Mouse (Mus musculus): ENCODE results near the gene Cct4.

The Cct4 gene

GRCm38 (mm10) chr11:22985510-22985909, 4.8 kb upstream of the Cct4 start:
- DNase-seq: no peak

DNA sequence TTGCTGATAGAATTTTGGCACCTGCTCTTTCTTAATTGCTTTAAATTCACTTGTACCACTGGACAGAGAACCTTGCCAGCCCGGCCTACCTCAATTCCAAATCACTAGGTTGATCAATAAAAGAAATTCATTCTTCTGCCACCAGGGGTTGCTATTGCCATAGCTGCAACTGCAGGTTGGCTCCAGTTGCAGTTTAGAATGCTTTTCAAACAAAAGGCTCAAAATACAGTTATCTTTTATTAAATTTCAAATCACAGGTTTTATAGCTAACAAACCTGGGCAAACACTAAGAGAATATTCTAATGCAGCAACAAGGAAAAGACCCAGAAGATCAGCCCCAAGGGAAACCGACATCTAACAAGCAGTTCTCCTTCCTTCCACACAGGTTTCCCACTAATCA, 3.0 kb upstream of the Cct4 start:
- DNase-seq: peak; percentile 24 to 33

DNA sequence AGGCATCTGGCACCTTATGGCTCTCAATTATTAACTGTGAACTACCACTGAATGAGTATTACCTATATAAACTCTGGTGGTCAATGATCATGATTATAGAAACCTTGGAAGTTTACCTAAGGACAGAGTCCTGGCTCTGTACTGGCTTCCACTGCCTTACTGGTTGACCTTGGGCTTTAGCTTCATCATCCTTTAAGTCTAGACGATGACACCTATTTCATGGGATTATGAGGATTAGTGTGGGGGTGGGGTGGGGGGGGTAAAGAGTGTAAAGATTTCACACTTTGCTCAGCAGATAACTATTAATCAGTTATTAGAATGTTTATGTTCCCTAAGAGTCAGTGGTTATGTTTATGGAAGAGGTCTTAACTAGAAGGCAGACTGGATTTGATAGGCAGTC, 533 bp upstream of the Cct4 start:
- DNase-seq: no peak

- DNase-seq: no peak
Observed at GRCm38 (mm10) chr11:22991218-22991835, 1.0 kb downstream of the Cct4 start.

DNA sequence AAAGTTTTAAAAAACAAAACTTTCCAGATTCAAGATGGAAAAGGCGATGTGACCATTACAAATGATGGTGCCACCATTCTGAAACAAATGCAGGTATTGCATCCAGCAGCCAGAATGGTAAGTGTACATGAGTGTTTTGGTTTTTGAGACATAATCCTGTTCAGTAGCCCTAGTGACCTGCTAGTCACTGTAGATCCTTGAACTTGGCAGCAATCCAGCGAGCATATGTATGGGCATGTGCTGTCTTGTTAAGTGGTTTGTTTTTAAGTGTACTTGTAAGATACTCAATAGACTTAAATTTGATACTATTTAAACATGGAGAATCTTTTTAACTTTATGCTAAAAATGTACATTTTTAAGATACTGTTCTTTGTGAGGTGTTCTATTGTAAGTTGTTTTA, 4.0 kb downstream of the Cct4 start:
- DNase-seq: no peak

DNA sequence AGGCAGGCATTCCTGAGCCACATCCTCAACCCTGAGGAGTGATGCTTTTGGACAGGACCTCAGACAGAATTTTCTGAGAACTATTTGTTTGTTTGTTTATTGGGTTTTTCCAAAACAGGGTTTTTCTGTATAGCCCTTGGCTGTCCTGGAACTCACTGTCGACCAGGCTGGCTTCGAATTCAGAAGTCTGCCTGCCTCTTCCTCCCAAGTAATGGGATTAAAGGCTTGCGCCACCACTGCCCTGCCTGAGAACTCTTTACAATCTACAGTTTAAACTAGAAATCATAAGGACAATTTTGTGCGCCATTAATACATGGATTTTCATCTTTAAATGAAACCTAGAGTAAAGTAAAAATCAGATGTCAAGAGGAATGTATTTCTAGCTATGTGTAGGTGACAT, 5.1 kb downstream of the Cct4 start:
- no peak for DNase-seq

- DNase-seq: no peak
Observed at GRCm38 (mm10) chr11:22998308-22998707, 8.0 kb downstream of the Cct4 start.

DNA sequence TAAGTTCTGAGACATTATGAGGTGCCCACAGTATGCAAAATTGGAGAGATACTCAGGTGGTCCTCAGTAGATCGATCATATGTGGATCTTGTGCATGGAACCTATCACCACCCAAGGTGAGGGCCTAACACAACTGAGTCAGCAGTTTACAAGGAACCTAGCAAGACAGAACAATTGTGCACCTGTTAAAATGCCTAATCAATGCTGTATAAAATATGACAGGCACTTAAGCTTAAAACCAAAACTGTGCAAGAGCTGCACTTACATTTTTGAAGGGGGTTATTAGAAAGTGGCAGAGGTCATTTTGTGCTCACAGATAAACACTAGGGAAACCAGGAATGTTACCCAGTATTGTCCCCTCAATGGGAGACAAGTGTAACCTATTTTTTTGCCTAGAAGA, 15.0 kb downstream of the Cct4 start:
- DNase-seq: no peak

DNA sequence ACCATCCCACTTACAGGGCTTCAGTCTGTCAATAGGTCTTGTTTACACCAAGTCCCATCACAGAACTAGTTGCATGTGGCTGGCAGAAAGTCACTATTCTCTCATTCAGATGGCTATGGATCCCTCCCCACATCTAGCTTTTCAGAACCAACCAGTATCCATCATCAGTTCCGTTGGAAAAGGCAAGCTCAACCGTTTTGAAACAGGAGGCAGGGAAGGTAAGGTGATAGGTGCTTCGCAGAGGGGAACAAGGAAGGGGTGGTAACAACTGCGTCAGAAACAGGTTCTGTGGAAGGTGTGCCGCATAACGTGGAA, 16.8 kb downstream of the Cct4 start:
- no peak for DNase-seq

DNA sequence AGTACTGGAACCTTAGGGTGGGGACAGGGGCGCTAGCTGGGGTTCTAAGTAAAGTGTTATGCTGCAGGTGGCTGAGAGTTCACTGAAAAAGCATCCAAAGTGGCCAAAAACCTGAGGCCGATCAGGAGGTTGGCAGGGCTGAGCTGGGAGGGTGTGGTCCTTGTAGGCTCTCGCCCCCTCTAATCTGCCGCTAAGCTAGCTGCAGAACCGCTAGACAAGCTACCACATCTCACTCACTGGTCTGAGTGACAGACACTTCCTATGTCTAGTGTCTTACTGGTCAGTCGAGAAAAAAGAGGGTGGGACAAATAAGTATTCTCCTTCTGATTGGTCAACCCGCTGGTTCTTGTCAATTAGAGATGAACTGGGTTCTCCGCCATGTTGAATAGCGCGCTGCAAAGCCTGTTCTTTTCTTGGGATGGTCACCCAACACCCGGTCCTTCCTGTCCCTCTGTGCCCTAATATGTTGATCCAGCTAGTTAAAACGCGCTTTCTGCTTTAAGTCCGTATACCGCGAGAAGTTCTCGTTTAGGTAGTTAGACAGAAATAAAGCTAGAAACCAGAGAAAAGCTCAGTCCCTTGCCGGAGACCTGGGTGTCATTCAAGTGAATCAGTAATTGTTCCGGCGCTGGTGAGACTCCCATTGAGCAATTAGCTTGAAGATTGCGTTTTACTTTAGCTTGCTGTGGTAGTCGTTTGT, 17.3 kb downstream of the Cct4 start, which contains the start of gene Fam161a:
TSS of gene Fam161a (plus strand) at position 51 of the 700 bp plus-strand sequence.
- peak; percentile 66 to 81 for DNase-seq

GRCm38 (mm10) chr11:23008181-23008823, 18.0 kb downstream of the Cct4 start:
- peak; percentile 82 to 91 for DNase-seq

GRCm38 (mm10) chr11:23008824-23009200, 18.5 kb downstream of the Cct4 start:
- no peak for DNase-seq

- DNase-seq: no peak
Observed at GRCm38 (mm10) chr11:23013096-23013495, 22.8 kb downstream of the Cct4 start.

GRCm38 (mm10) chr11:23013580-23014294, 23.4 kb downstream of the Cct4 start:
- no peak for DNase-seq

GRCm38 (mm10) chr11:23014996-23015395, 24.7 kb downstream of the Cct4 start:
- DNase-seq: no peak

DNA sequence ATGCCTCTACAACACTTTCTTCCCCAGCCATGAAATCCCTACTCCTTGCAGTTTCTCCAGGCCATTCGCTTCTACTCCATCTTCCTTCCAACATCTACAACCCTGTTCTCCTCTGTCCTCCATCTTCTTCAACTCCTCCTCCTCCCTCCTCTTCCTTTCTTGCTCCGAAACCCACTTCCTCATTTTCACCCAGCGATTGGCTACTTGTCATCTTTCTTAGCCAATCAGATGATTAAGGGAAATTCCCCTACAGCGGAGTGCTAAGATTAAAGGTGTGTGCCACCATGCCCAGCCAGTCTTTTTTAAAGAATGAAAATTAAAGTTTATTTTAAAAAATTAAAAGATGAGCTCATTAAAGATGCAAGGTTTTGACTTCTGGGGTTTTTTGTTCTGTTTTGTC, 27.6 kb downstream of the Cct4 start:
- DNase-seq: no peak

GRCm38 (mm10) chr11:23020116-23020770, 29.9 kb downstream of the Cct4 start:
- DNase-seq: peak in 1 of 2 experiments; percentile 13

DNA sequence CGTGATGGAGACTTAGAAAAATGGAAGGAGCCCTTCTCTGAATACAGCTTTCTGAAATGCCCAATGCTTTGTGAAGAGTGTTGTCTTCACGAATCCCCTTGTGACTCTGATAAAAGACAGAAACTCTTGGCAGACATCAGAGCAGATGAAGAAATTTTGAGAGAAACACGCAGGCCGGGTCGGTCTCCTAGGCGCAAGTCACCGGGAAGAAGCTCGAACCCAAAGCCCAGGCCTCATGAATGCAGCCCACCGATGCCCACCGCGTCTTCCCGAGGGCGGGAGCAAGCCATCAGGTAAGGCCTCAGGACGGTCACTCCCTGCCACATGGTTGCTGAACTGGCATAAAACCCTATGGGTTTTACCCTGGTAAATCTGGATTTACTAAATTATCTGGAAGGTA, 30.5 kb downstream of the Cct4 start:
- DNase-seq: no peak

DNA sequence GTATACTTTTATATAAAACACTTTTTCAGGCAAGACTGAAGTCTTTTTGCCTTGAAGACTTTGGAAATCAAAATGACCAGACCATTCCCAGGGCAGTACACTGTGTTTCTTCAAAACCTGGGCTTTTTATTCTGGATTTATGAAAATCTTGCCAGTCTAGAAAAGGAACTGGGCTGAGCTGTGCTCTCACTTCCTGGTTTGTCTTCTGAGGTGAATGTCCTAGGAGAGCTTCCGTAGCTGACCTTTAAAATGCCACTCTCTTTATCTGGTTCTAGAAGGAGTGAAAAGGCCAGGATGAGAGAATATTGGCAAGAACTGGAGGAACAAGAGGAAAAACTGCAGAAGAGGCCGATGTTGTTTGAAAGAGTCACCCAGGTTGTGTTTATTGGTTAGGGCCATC, 32.8 kb downstream of the Cct4 start:
- DNase-seq: no peak

- no peak for DNase-seq
Observed at GRCm38 (mm10) chr11:23024169-23024568, 33.9 kb downstream of the Cct4 start.

GRCm38 (mm10) chr11:23028957-23029356, 38.6 kb downstream of the Cct4 start:
- DNase-seq: no peak

DNA sequence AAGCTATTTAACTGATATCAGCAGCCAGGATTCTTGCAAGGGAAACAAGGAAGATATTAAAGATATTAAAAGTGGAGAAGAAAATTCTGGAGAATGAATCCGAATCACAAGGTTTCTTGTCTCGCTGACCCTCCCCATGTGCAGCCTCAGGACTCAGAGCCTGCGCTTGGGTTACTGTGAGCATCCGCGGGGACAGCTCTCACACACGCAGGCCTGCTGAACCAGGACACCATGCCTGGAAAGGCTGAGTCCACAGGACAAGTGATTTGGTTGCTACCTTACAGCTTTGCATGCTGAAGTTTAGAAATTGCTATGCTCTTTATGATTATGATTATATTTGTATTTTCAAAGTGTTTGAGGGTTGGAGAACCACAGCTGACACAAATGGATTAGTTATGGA, 39.1 kb downstream of the Cct4 start:
- no peak for DNase-seq

- no peak for DNase-seq
Observed at GRCm38 (mm10) chr11:23047252-23047651, 56.9 kb downstream of the Cct4 start.

Data from kidney, postnatal 4 days (tissue).